Mouse (Mus musculus) forebrain, embryonic 15.5 days (tissue): ENCODE measurements around the gene Thsd7b. TPM values are rescaled to one million over a fixed set of nuclear protein-coding genes. Genes with fewer than 3 reads are reported as not detected.

ENCODE experiments used
- ATAC-seq: fragments of 200-750 bp; cut with Nextera tagmentation; replicated peaks from 2 replicates; pipeline ENCODE4 v1.8.0; 2017; ENCODE audit warnings: mild to moderate bottlenecking, moderate TSS enrichment, moderate library complexity
- H3K27ac ChIP-seq: fragments of 300-500 bp; sonication (generic); replicated peaks from 2 replicates; pipeline ENCODE4 v1.5.1; 2015; ENCODE audit warnings: mild to moderate bottlenecking, inconsistent platforms
- H3K27me3 ChIP-seq: fragments of 300-500 bp; sonication (generic); 2 replicates; pipeline ENCODE4 v1.6.1; 2015; ENCODE audit warnings: inconsistent platforms
- H3K36me3 ChIP-seq: fragments of 300-500 bp; sonication (generic); 2 replicates; pipeline ENCODE4 v1.6.1; 2015; ENCODE audit warnings: mild to moderate bottlenecking, inconsistent platforms
- H3K4me1 ChIP-seq: fragments of 300-500 bp; sonication (generic); 2 replicates; pipeline ENCODE4 v1.6.1; 2015; ENCODE audit warnings: inconsistent platforms
- H3K4me2 ChIP-seq: fragments of 300-500 bp; sonication (generic); replicated peaks from 2 replicates; pipeline ENCODE4 v1.6.1; 2015; ENCODE audit warnings: mild to moderate bottlenecking, inconsistent platforms
- H3K4me3 ChIP-seq: fragments of 300-500 bp; sonication (generic); 2 replicates; pipeline ENCODE4 v1.5.1; 2015; ENCODE audit warnings: mild to moderate bottlenecking, inconsistent platforms
- H3K9ac ChIP-seq: fragments of 300-500 bp; sonication (generic); replicated peaks from 2 replicates; pipeline ENCODE4 v1.6.1; 2015; ENCODE audit warnings: mild to moderate bottlenecking, inconsistent platforms
- H3K9me3 ChIP-seq: fragments of 300-500 bp; sonication (generic); 2 replicates; pipeline ENCODE4 v1.6.1; 2016; ENCODE audit warnings: inconsistent platforms
- WGBS: fragments of 180-500 bp; shearing (Covaris S2); methylation state at CpG from one replicate; pipeline ENCODE4 v1.1.7; 2015; ENCODE audit warnings: mixed read lengths; 5-methylcytosine and 5-hydroxymethylcytosine counted together
- polyA plus RNA-seq: library from polyadenylated mRNA; unstranded; fragments of >200 nt; fragmentation: Nextera tagmentation; extraction: Ambion mirVana; gene quantifications from 2 replicates; pipeline ENCODE4 v1.2.1, GENCODE M21; 2015

Thsd7b gene
- polyA plus RNA-seq, 1 experiment from 2014 or later: 6.2 TPM

DNA sequence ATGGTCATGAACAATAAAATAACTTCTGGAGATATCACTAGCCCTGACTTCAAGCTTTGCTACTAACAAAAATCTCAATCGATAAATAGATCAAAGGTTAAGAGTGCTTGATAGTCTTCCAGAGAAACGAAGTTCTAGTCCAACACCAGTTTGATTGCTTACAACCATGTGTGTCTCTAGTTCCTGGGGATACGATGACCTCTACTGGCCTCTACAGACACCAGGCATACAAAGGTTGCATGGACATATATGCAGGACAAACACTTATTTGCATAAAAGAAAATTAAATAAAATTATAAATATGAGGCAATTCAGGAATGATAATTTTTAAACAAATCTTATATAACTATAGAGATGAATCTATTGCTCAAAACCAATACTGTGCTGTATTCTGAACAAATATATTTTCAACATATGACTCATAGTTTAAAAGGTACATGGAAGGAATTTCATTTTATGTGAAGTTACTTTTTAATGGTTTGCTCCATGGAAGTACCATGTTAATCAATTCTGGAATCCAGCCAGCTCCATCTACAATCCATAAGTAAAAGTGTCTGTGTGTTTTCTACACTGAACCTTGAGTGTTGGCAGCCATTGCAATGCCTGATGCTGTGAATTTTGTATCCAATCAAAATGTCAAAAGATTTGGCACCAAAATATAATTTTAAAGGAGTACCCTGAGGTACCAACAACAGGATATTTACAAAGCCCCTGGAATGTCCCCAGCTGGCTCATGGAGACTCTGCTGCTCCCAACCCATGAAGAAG is 793.3 kb downstream of the Thsd7b start:
- WGBS: 85% methylated on average over 3 of the region's 3 CpGs
- Histone ChIP-seq H3K27ac (no peak overlapping the region), H3K36me3 (no peaks in the 10 kb centered on the region), H3K4me1 (peaks cover 3% of the 10 kb centered on the region; the same call in 1 of the 2 replicates), H3K27me3 (no peaks in the 10 kb centered on the region), H3K9ac (no peak overlapping the region), H3K4me3 (no peak overlapping the region), H3K9me3 (no peaks in the 10 kb centered on the region), H3K4me2 (no peak overlapping the region)
- 0 out of 2 replicates have a peak, but pooled peaks have one; percentile 55 for ATAC-seq

DNA sequence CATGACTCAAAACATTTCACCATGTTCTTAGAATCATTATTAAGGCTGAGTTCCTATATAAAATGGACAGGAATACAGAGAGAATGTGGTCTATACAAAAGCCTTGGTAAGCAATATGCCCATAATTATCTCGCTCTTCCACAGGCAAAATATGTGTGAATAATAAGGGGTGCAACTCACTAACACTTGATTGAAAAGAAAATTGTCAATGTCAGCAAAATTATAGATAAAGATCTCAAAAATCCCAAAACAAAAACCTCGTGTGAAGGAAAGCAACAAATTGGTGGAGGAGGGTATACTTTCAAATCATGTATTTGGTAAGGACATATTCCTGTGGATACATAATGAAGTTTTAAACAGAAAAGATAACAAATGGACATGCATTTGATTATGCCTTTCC is 810.7 kb downstream of the Thsd7b start:
- Histone ChIP-seq H3K9me3 (no peaks in the 10 kb centered on the region), H3K4me3 (no peak overlapping the region), H3K9ac (no peak overlapping the region), H3K4me2 (no peak overlapping the region), H3K27me3 (no peaks in the 10 kb centered on the region), H3K4me1 (no peaks in the 10 kb centered on the region), H3K27ac (no peak overlapping the region), H3K36me3 (no peaks in the 10 kb centered on the region)
- ATAC-seq: no peak
- WGBS: 71% methylated on average over 2 of the region's 2 CpGs

DNA sequence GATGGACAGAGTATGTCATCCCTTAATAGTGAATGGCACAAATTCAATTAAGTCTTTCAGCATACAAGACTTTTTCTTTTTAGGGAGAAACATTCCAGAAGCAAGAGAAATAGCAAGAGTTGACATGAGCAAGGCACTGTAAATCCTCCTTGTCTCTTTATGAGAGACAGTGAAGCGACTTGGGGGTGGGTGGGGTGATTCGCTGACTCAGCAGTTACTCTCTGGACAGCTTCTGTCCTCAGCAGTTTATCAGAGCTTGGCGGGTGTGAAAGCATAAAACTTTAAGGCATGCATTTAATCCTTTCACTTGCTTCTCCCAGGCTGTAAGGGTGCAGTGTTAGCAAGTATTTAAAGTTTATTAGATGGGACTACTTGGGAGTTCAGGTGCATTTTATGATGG is 812.1 kb downstream of the Thsd7b start:
- no peak overlapping the region for H3K4me2 ChIP-seq
- H3K4me3 ChIP-seq: no peak overlapping the region
- no peak for ATAC-seq
- H3K9ac ChIP-seq: no peak overlapping the region
- no peaks in the 10 kb centered on the region for H3K27me3 ChIP-seq
- H3K36me3 ChIP-seq: no peaks in the 10 kb centered on the region
- H3K4me1 ChIP-seq: no peaks in the 10 kb centered on the region
- WGBS: 79% methylated on average over 3 of the region's 3 CpGs
- H3K27ac ChIP-seq: no peak overlapping the region
- no peaks in the 10 kb centered on the region for H3K9me3 ChIP-seq

DNA sequence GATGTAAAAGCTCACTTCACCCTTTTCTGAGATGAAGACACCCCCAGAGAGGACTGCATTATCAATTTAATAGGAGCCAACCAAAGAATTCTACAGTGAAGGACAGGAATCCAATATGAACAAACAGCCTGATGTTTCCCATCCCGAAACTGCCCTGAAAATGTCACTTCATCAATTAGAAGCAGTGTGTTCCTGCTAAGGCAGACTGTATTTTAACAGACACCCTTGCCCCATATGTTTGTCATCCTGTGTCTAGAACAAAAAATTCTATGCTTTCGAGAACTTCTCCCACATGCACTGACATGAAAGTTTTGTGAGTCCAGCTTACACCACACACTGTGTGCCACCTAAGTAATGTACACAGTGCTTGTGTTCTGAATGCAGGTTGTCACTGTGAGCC is 812.8 kb downstream of the Thsd7b start:
- Histone ChIP-seq H3K4me3 (no peak overlapping the region), H3K9ac (no peak overlapping the region), H3K9me3 (no peaks in the 10 kb centered on the region), H3K4me2 (no peak overlapping the region), H3K36me3 (no peaks in the 10 kb centered on the region), H3K27ac (no peak overlapping the region), H3K27me3 (no peaks in the 10 kb centered on the region), H3K4me1 (no peaks in the 10 kb centered on the region)
- no peak for ATAC-seq
- WGBS: 90% methylated on average over 2 of the region's 2 CpGs

DNA sequence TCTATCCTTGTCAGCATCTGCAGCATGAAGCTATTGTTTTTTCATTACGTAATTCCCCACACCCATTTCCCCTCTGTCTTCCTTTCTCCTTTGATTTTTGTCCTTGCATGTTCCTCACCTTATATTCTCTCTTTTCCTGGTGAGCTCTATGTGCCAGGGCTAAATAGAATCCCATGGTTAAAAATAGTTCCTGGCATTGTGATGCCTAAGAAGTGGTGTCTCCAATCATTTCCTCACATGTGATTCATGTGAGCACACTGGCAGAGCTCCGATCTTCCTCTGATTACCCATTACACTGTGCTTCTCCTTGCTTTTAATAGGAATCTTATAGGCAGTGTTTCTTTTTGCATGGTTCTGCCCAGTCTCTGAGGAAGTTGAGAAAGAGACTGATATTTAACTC is 826.1 kb downstream of the Thsd7b start:
- no peaks in the 10 kb centered on the region for H3K36me3 ChIP-seq
- no peaks in the 10 kb centered on the region for H3K27me3 ChIP-seq
- no peak overlapping the region for H3K9ac ChIP-seq
- H3K4me1 ChIP-seq: no peaks in the 10 kb centered on the region
- H3K4me2 ChIP-seq: no peak overlapping the region
- H3K27ac ChIP-seq: no peak overlapping the region
- no peaks in the 10 kb centered on the region for H3K9me3 ChIP-seq
- no peak for ATAC-seq
- 91% methylated on average over 2 of the region's 2 CpGs for WGBS
- H3K4me3 ChIP-seq: no peak overlapping the region

DNA sequence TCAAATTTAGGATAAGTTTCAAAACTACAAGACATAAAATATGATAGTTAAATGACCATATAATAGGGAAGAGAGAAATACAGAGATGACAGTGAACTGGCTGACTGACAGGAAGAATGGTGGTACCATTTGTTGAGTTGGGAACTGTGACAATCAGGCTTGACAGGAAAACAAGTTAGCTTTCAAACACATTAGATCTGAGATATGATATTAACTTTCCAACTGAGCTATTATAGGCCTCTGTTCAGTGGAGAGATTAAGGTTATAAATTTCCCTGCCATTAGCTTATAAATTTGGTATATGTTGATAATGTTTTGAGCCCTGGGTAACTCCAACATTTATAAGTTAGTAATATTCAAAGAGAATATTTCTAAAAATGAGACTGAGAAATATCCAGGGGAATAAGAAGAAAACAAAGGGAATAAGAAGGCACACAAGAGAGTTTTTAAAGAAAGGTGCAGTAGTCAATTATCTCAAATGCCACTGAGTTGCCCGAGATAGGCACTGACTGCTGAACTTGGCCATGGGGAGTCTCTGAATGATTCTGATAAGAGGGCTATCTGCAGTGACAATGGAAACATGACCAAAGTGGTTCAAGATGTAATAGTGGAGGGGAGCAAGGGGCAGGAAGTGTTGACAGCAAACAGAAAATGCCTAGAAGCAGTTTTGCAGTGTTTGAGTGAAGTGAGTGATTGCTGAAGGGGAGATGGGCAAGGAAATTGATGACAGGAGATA is 839.6 kb downstream of the Thsd7b start:
- Histone ChIP-seq H3K9ac (no peak overlapping the region), H3K27me3 (no peaks in the 10 kb centered on the region), H3K27ac (no peak overlapping the region), H3K36me3 (no peaks in the 10 kb centered on the region), H3K4me3 (no peak overlapping the region), H3K4me1 (no peaks in the 10 kb centered on the region), H3K9me3 (no peaks in the 10 kb centered on the region), H3K4me2 (no peak overlapping the region)
- 83% methylated on average over 1 of the region's 1 CpGs for WGBS
- no peak for ATAC-seq

DNA sequence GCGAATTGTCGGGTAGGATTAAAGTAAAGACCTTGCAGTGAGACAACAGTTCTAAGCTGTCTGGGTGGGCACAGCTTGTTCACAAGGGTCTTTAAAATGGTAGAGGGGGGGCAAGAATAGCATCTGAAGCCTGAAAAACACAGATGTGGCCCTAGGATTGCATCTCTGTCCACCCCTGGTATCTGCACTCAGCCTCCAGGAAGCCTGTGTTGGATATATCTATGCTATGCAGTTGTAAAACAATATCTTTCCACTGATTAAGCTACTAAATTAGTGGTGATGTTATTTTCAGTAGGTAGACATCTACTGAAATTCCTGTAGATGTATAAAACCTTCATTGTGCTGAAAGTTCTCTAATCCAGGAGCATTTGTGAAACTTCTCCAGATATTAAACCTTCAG is 840.4 kb downstream of the Thsd7b start:
- 93% methylated on average over 2 of the region's 2 CpGs for WGBS
- no peak overlapping the region for H3K27ac ChIP-seq
- no peaks in the 10 kb centered on the region for H3K9me3 ChIP-seq
- H3K9ac ChIP-seq: no peak overlapping the region
- H3K27me3 ChIP-seq: no peaks in the 10 kb centered on the region
- no peak overlapping the region for H3K4me2 ChIP-seq
- H3K4me3 ChIP-seq: no peak overlapping the region
- ATAC-seq: no peak
- H3K4me1 ChIP-seq: no peaks in the 10 kb centered on the region
- H3K36me3 ChIP-seq: no peaks in the 10 kb centered on the region

DNA sequence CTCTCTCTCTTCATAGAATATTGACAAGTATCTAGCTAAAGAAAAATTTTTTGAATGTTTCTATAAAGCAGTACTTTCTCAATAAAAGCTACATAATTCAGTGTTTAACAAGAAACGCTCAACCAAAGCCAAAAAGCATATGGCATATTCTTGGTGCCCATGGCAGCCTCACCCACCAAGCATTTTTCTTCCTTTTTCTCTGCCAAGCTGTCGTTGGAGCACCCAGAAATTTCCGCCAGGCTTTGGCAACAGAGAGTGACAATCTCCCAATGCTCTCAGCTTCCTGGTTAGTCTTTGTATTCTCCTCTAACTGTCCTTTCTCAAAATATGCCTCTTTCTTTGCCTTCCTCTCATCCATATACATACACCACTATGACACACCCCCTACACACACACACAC is 857.8 kb downstream of the Thsd7b start:
- H3K4me1 ChIP-seq: no peaks in the 10 kb centered on the region
- no peaks in the 10 kb centered on the region for H3K36me3 ChIP-seq
- ATAC-seq: no peak
- no peak overlapping the region for H3K27ac ChIP-seq
- no peak overlapping the region for H3K4me2 ChIP-seq
- H3K9me3 ChIP-seq: no peaks in the 10 kb centered on the region
- H3K27me3 ChIP-seq: no peaks in the 10 kb centered on the region
- H3K9ac ChIP-seq: no peak overlapping the region
- no peak overlapping the region for H3K4me3 ChIP-seq
- WGBS: 70% methylated on average over 3 of the region's 3 CpGs

DNA sequence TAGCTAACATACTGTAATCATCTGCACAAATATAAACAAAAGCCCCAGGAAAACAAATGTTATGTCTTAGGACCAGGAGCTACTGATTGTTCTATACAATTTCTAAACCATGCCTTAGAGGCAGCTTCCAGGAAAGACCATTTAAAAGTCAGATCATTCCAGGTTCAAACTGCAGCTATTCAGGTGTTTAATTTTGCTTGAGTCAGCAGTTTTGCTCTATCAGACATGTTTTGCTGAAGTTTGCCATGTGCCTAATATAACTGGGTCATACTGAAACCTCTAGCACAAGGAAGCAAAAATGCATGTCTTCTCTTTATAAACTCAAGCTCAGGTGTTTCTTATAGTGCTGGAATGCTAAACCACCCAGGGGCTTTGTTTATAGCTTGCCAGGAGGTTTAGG is 893.1 kb downstream of the Thsd7b start:
- no peak for ATAC-seq
- no peaks in the 10 kb centered on the region for H3K9me3 ChIP-seq
- H3K4me2 ChIP-seq: no peak overlapping the region
- no peaks in the 10 kb centered on the region for H3K27me3 ChIP-seq
- H3K4me1 ChIP-seq: peaks cover 6% of the 10 kb centered on the region; the same call in 1 of the 2 replicates
- no peaks in the 10 kb centered on the region for H3K36me3 ChIP-seq
- H3K4me3 ChIP-seq: no peak overlapping the region
- H3K27ac ChIP-seq: no peak overlapping the region
- H3K9ac ChIP-seq: no peak overlapping the region

DNA sequence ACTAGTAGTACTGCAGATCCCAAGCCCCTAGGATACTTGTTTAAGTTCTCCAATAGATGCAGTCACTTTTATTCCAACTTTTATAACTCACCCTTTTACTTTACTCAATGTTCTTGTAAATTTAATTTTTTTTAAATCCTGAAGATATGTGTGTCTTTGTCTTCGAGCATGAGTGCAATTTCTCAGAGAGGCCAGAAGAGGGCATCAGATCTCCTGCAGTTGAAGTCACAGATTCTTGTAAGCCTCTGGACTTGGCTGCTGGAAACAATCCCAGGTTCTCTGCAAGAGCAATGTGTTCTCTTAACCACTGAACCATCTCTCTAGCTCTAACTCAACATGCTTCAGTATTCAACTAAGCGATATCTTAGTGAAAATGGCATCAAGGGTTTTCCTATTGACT is 894.2 kb downstream of the Thsd7b start:
- WGBS: 67% methylated on average over 2 of the region's 2 CpGs
- Histone ChIP-seq H3K36me3 (no peaks in the 10 kb centered on the region), H3K27ac (no peak overlapping the region), H3K9me3 (no peaks in the 10 kb centered on the region), H3K4me3 (no peak overlapping the region), H3K4me2 (no peak overlapping the region), H3K27me3 (no peaks in the 10 kb centered on the region), H3K4me1 (peaks cover 6% of the 10 kb centered on the region; the same call in 1 of the 2 replicates), H3K9ac (no peak overlapping the region)
- no peak for ATAC-seq

DNA sequence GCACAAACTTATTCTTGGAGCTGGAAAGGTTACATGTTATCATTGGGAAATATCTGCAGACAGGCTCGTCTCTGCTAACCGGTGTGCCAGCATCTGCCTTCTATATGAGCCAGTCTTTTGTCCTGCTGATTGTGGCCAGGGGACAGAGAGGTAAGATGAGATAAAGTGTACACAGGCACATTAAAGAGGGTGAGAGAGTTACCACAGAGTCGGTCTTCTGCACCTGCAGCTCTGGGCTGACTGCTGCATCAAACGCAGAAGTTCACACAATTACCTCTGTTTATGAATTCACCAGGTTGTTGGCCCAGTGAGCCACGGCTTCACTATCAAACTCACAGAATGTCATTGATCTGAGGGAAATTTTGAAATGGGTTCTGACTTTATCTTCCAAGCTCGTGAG is 896.8 kb downstream of the Thsd7b start:
- Histone ChIP-seq H3K27ac (no peak overlapping the region), H3K4me2 (no peak overlapping the region), H3K9me3 (no peaks in the 10 kb centered on the region), H3K4me1 (peaks cover 6% of the 10 kb centered on the region; the same call in 1 of the 2 replicates), H3K4me3 (no peak overlapping the region), H3K36me3 (no peaks in the 10 kb centered on the region), H3K27me3 (no peaks in the 10 kb centered on the region), H3K9ac (no peak overlapping the region)
- no peak for ATAC-seq
- WGBS: 55% methylated on average over 6 of the region's 6 CpGs

DNA sequence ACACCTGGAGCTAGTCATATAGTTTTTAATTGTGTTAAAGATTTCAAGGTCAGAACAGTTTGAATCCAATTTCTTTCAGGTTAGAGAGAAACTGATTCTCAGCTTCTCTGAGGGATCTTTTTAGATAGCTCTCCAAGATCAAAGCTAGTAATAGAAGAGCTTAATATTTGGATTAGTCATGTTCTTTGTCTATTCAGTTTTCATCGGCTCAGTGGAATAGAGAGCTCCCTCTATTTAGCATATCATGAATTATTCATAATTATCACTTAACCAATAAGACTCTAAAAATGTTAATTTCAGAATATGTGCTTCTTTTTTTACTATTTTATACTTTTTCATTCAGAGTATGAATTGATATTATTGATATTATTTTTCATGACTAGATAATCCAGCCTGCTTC is 897.2 kb downstream of the Thsd7b start:
- no peak overlapping the region for H3K27ac ChIP-seq
- ATAC-seq: peak; percentile 80
- no peak overlapping the region for H3K4me3 ChIP-seq
- WGBS: 7% methylated on average over 1 of the region's 1 CpGs
- no peaks in the 10 kb centered on the region for H3K9me3 ChIP-seq
- no peak overlapping the region for H3K9ac ChIP-seq
- H3K4me1 ChIP-seq: peaks cover 6% of the 10 kb centered on the region; the same call in 1 of the 2 replicates
- no peaks in the 10 kb centered on the region for H3K36me3 ChIP-seq
- no peaks in the 10 kb centered on the region for H3K27me3 ChIP-seq
- H3K4me2 ChIP-seq: no peak overlapping the region
